Mouse (Mus musculus): ENCODE results near the gene Uap1l1.

The Uap1l1 gene

DNA sequence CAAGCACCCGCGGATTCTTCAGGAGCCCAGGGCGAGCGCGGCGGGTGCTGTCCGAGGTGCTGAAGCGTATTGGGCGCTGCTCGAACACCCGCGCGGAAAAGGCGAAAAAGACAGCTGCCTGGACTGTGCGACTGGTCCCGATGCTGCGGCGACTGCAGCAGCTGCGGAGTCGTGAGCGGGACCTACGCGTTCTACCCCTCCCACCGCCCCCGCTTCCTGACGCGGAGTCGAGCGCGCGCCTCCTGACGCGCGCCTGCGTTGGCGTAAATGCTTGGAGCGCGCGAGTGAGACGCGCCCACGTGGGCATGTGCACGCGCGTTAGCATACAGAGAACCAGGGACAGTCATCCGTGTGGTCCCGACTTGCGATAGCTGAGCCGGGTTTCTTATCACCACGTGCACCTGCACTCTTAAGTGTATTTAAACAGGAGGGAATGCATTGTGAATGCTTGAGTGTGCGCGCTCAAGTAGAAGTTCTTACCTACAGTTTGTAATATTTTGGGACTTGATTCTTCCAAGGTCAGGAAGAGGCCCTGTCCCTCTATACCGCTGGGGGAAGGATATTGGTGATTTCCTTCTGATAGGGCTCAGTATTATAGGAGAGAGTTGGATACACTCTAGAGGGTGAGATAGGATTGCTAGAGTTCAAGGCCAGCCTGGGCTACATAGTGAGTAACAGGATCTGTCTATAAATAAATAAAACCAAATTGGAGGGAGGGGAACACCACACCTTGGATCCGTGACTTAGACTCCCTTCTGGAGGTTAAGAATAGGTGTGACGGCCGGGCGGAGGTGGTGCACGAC is 46.3 kb downstream of the Uap1l1 start, which contains the start of gene Grin1:
Gene Grin1 (minus strand): TSS at position 217 of the 803 bp plus-strand sequence.
- no peak for DNase-seq (ENCODE audit: extremely low read depth, low read depth, low spot score)

DNA sequence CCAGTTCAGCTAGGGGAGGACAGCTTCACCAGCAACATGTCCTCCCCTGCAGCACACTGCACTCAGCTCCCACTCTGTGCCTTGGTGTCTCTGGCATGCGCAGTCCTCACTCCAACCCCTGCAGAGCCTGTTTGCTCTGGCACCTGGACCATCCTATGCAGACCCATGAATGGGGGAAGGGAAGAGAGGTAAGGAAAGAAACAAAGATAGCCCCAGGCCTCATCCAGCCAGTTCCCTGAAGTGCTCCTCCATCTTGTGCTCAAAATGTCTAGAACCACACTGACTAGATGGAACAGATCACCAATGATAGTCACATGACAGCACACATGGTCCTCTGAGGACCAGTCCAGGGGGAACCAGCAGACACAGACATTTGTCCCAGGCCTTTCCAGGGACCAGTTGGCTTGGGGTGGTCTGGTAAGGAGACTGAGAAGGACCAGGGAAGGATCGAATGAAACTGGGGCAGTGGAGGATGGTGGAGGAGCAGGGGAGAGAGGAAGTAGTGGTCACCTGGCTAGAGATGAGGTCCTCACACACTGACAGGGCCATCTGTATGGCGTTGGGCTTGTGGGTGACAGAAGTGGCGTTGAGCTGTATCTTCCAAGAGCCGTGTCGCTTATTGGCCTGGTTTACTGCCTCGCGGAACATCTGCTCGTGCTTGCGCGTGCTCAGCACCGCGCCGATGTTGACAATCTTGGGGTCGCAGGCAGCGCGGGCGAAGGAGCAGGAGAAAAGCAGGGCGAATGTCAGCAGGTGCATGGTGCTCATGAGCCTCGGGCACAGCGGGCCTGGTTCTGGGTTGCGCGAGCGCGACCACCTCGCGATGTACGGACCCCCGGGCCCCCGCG is 47.1 kb downstream of the Uap1l1 start:
- no peak for DNase-seq (ENCODE audit: extremely low read depth, low read depth, low spot score)

DNA sequence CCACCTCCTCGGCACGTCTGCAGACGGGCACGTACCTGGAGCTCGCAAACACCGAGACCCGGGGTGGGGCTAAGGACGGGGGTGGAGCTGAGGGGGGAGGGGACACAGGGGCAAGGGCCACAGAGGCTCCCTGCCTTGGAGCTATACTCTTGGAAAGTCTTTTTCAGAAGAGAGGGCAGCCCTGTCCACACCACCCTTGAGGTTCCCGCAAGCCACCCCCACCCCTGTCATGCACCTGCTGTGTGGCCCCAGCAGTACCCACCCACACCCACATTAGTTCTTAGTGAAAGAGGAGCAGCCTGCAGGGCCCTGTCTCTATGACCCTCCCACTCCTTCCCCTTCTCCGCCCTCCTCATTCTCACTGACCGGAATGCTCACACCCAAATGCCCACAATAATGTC is 54.0 kb downstream of the Uap1l1 start:
- no peak for DNase-seq (ENCODE audit: extremely low read depth, low read depth, low spot score)

DNA sequence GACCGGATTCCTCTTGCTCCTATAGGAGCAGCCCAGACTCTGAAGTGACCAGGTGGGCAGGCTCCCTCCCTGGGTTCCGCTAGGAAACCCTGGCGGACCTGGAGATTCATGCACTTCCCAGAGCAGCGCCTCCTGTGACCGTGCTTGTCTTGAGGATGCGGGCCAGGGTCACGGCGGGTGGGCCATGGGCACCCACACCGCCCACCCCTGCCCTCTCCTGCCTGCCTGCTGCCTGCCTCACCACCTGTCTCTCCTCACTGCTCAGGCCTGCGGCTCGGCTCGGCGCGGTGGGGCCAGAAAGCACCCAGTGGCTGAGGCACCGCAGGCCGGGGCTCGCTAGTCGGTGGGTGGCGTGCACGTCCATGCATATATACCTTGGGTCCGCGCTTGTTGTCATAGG is 54.5 kb downstream of the Uap1l1 start:
- DNase-seq (ENCODE audit: extremely low read depth, low read depth, low spot score), result no peak

DNA sequence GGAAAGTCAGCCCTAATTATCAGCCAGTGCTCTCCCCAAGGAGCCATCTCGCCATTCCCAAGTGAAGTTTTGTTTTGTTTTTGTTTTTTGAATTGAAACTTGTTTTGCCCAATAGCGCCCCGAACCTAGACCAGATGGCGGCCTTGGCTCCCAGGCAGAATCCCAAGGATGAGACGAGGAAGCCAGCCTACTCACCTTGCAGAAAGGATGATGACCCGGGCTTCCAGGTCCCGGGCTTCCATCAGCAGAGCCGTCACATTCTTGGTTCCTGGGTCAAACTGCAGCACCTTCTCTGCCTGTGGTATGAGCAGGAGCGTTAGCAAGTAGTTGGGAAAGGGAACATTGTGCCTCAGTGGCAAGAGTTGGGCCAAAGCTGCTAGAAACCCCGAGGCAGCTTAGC is 55.3 kb downstream of the Uap1l1 start:
- DNase-seq (ENCODE audit: extremely low read depth, low read depth, low spot score), result no peak

Data from fat pad, adult 2 months (tissue).